Comparison of ENCODE assay signal across 12 mouse cellular contexts in the genomic region with DNA sequence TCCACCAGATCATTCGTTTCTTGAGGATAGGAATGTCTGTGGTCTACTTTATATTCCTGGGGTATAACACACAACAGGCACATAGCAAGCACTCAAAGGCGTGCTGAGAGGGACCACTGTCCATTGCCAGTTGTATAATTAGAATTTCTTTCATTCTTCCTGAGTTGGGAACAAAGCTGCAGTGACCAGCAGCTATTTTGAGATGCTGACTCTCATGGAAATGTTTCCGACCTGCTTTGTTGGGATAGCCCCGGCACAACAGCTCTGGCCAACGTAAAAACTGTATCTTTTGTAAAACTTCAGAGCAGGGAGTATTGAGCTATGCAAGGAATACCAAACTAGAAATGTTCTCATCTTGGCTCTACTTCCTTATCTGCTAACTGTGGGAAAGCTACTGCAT. TPM values are rescaled to one million over a fixed set of nuclear protein-coding genes. Genes with fewer than 3 reads are reported as not detected.
A peak's percentile ranks its signal among the peaks of the same experiment; 100 is the strongest.
DNase-seq lines count a peak whose midpoint lies in the region; ATAC-seq lines count a peak whose summit lies in the region.
"Had no signal": no experiment of that assay in that cellular context is flagged by ENCODE, and none has a peak within 500 bp of the region (broad histone marks: within the 10 kb centered on the region; RNA-seq: fewer than 3 reads in every experiment).

No protein-coding gene starts in this region.

- no peak overlapping the region for H3K27ac ChIP-seq in midbrain, embryonic 11.5 days (ENCODE audit: low read depth, low read length)
- no peak overlapping the region for H3K27ac ChIP-seq in midbrain, embryonic 10.5 days (replicated peaks)
- no peak overlapping the region for H3K27ac ChIP-seq in neural tube, embryonic 14.5 days (ENCODE audit: low read depth, low read length)
- H3K27ac ChIP-seq: liver, embryonic 13.5 days had no signal

- H3K9ac ChIP-seq in midbrain, embryonic 11.5 days (ENCODE audit: low read length) = no peak overlapping the region
- no peak overlapping the region for H3K9ac ChIP-seq in neural tube, embryonic 14.5 days (replicated peaks; ENCODE audit: low read depth, low read length)
- H3K9ac ChIP-seq: liver, embryonic 13.5 days had no signal

- H3K9me3 ChIP-seq in midbrain, embryonic 11.5 days (ENCODE audit: control insufficient read depth, low read length) = no peaks in the 10 kb centered on the region
- no peaks in the 10 kb centered on the region for H3K9me3 ChIP-seq in midbrain, embryonic 10.5 days (replicated peaks)
- no peaks in the 10 kb centered on the region for H3K9me3 ChIP-seq in neural tube, embryonic 14.5 days (ENCODE audit: control insufficient read depth, low read length)
- H3K9me3 ChIP-seq: liver, embryonic 13.5 days had no signal

- WGBS in midbrain, embryonic 11.5 days = 73% methylated on average over 5 of the region's 5 CpGs
- WGBS in midbrain, embryonic 10.5 days = 78% methylated on average over 5 of the region's 5 CpGs
- WGBS in neural tube, embryonic 14.5 days = 44% methylated on average over 5 of the region's 5 CpGs

- H3K4me2 ChIP-seq in midbrain, embryonic 11.5 days = no peak overlapping the region
- no peak overlapping the region for H3K4me2 ChIP-seq in neural tube, embryonic 14.5 days (ENCODE audit: low read depth, low read length)
- H3K4me2 ChIP-seq: liver, embryonic 13.5 days had no signal

- peak; percentile 60 for ATAC-seq in frontal cortex, adult (ENCODE audit: low TSS enrichment)
- ATAC-seq in midbrain, embryonic 11.5 days (ENCODE audit: low FRiP score) = 0 out of 2 replicates have a peak, but pooled peaks have one; percentile 52
- ATAC-seq in neural tube, embryonic 14.5 days (ENCODE audit: low read depth) = peak; percentile 72; the same call in 1 of the 2 replicates

- no peak overlapping the region for H3K4me3 ChIP-seq in midbrain, embryonic 11.5 days (ENCODE audit: low read depth, low read length)
- H3K4me3 ChIP-seq in midbrain, embryonic 10.5 days = no peak overlapping the region
- H3K4me3 ChIP-seq in neural tube, embryonic 14.5 days (ENCODE audit: low read depth, low read length) = no peak overlapping the region
- H3K4me3 ChIP-seq: liver, embryonic 13.5 days had no signal

- no peaks in the 10 kb centered on the region for H3K36me3 ChIP-seq in midbrain, embryonic 11.5 days (ENCODE audit: control insufficient read depth, insufficient read depth, low read length)
- no peaks in the 10 kb centered on the region for H3K36me3 ChIP-seq in midbrain, embryonic 10.5 days
- no peaks in the 10 kb centered on the region for H3K36me3 ChIP-seq in neural tube, embryonic 14.5 days (ENCODE audit: control insufficient read depth, insufficient read depth, low read length)
- H3K36me3 ChIP-seq: liver, embryonic 13.5 days had no signal

- no peaks in the 10 kb centered on the region for H3K4me1 ChIP-seq in midbrain, embryonic 11.5 days (ENCODE audit: control insufficient read depth, insufficient read depth, low read length)
- no peaks in the 10 kb centered on the region for H3K4me1 ChIP-seq in midbrain, embryonic 10.5 days
- no peaks in the 10 kb centered on the region for H3K4me1 ChIP-seq in neural tube, embryonic 14.5 days (ENCODE audit: control insufficient read depth, insufficient read depth, low read length)
- H3K4me1 ChIP-seq: liver, embryonic 13.5 days had no signal

- no peaks in the 10 kb centered on the region for H3K27me3 ChIP-seq in midbrain, embryonic 11.5 days (ENCODE audit: control insufficient read depth, insufficient read depth, low read length)
- H3K27me3 ChIP-seq in midbrain, embryonic 10.5 days (ENCODE audit: low read depth, poor library complexity, severe bottlenecking) = no peaks in the 10 kb centered on the region
- H3K27me3 ChIP-seq in neural tube, embryonic 14.5 days (ENCODE audit: control insufficient read depth, insufficient read depth, low read length) = no peaks in the 10 kb centered on the region
- H3K27me3 ChIP-seq: liver, embryonic 13.5 days had no signal

- DNase-seq in frontal cortex, postnatal 14 days (ENCODE audit: low spot score in 2 of 2) = no peak
- DNase-seq in midbrain, embryonic 11.5 days (ENCODE audit: low spot score, missing footprints) = peak; percentile 83
- DNase-seq in midbrain, embryonic 10.5 days (ENCODE audit: low spot score) = no peak
- peak; percentile 26 for DNase-seq in heart, postnatal 4 days
- DNase-seq in thymus, postnatal 4 days = no peak
- no peak for DNase-seq in adrenal gland, postnatal 14 days
- DNase-seq: adrenal gland, postnatal 10 days; left cerebral cortex, postnatal 4 days; liver, embryonic 13.5 days; spleen, adult 18-20 months had no signal

RNA-seq across cellular contexts. Expression of a gene that starts 28.2 kb away (rescaled TPM):
- 78.6 and 82.4 TPM in 2 replicates for polyA plus RNA-seq in midbrain, embryonic 11.5 days (2014; fragmentation: Nextera tagmentation; extraction: Ambion mirVana)
- 70.7 and 80.6 TPM in 2 replicates for polyA plus RNA-seq in midbrain, embryonic 10.5 days (2016; fragmentation: Nextera tagmentation; extraction: Ambion mirVana)
- 100 to 1,000 TPM; 173 to 182 TPM for total RNA-seq in heart, postnatal 4 days (2021)
- polyA plus RNA-seq in neural tube, embryonic 14.5 days (2014; fragmentation: Nextera tagmentation; extraction: Ambion mirVana) = 81.7 and 82.8 TPM in 2 replicates
- 99.2 and 105 TPM in 2 replicates for total RNA-seq in adrenal gland, postnatal 14 days (2021)

Comparison
In these comparisons a context has a peak if more than half of its experiments do, and no peak if none do; other contexts are left out.
1. DNase-seq: peak in midbrain, embryonic 11.5 days (single experiment) and heart, postnatal 4 days (single experiment); none in frontal cortex, postnatal 14 days (0 of 2), midbrain, embryonic 10.5 days (single experiment), thymus, postnatal 4 days (single experiment) and adrenal gland, postnatal 14 days (single experiment).
2. Peak in every context shown above with its lines, with median percentiles within 50 percentile points of each other: ATAC-seq.